Mouse (Mus musculus) kidney, embryonic 14.5 days (tissue): ENCODE results near the gene Ephb4. TPM values are rescaled to one million over a fixed set of nuclear protein-coding genes. Genes with fewer than 3 reads are reported as not detected.

Experiments used
- ATAC-seq: fragments of 200-750 bp; cut with Nextera tagmentation; 2 replicates; pipeline ENCODE4 v1.8.0; 2017; ENCODE audit warnings: moderate number of reproducible peaks, mild to moderate bottlenecking, moderate TSS enrichment, moderate library complexity; ENCODE audit not compliant: low FRiP score, low TSS enrichment
- H3K27ac ChIP-seq: fragments of 300-500 bp; sonication (generic); 2 replicates; pipeline ENCODE4 v1.5.1; 2014; ENCODE audit warnings: low read depth, mild to moderate bottlenecking, low read length, moderate library complexity, mixed read lengths
- H3K27me3 ChIP-seq: fragments of 300-500 bp; sonication (generic); 2 replicates; pipeline ENCODE4 v1.6.1; 2014; ENCODE audit warnings: mild to moderate bottlenecking, low read length; ENCODE audit not compliant: control insufficient read depth, insufficient read depth
- H3K36me3 ChIP-seq: fragments of 300-500 bp; sonication (generic); 2 replicates; pipeline ENCODE4 v1.6.1; 2014; ENCODE audit warnings: low read length, mixed read lengths; ENCODE audit not compliant: control insufficient read depth, insufficient read depth
- H3K4me1 ChIP-seq: fragments of 300-500 bp; sonication (generic); 2 replicates; pipeline ENCODE4 v1.6.1; 2014; ENCODE audit warnings: low read length, mixed read lengths; ENCODE audit not compliant: control insufficient read depth, insufficient read depth
- H3K4me2 ChIP-seq: fragments of 300-500 bp; sonication (generic); replicated peaks from 2 replicates; pipeline ENCODE4 v1.6.1; 2014; ENCODE audit warnings: low read depth, mild to moderate bottlenecking, low read length
- H3K4me3 ChIP-seq: fragments of 300-500 bp; sonication (generic); 2 replicates; pipeline ENCODE4 v1.5.1; 2014; ENCODE audit warnings: mild to moderate bottlenecking, low read length
- H3K9ac ChIP-seq: fragments of 300-500 bp; sonication (generic); 2 replicates; pipeline ENCODE4 v1.6.1; 2014; ENCODE audit warnings: low read depth, mild to moderate bottlenecking, low read length, moderate library complexity
- H3K9me3 ChIP-seq: fragments of 300-500 bp; sonication (generic); 2 replicates; pipeline ENCODE4 v1.6.1; 2016; ENCODE audit warnings: low read length; ENCODE audit not compliant: control insufficient read depth
- WGBS: fragments of 180-500 bp; shearing (Covaris S2); extraction: QIAGEN DNeasy Blood & Tissue Kit; methylation state at CpG from one replicate; pipeline ENCODE4 v1.1.7; 2014; 5-methylcytosine and 5-hydroxymethylcytosine counted together
- polyA plus RNA-seq: library from polyadenylated mRNA; unstranded; fragments of >200 nt; fragmentation: Nextera tagmentation; extraction: Ambion mirVana; gene quantifications from 2 replicates; pipeline ENCODE4 v1.2.1, GENCODE M21; 2014

The Ephb4 gene
- polyA plus RNA-seq: 30.9 and 58.9 TPM in 2 replicates

GRCm38 (mm10) chr5:137349384-137350204, at the start of gene Ephb4:
TSS of gene Ephb4 (plus strand) at chr5:137350109.
- H3K4me2 ChIP-seq: peak within 1 kb of the TSS; percentile 66
- WGBS: under 1% methylated on average over 32 of the region's 32 CpGs

GRCm38 (mm10) chr5:137301253-137301652, 48.7 kb upstream of the Ephb4 start:
- Histone ChIP-seq H3K9me3 (no peaks in the 10 kb centered on the region), H3K27ac (no peak overlapping the region), H3K4me2 (no peak overlapping the region), H3K4me1 (peaks cover 31% of the 10 kb centered on the region), H3K36me3 (peaks cover 93% of the 10 kb centered on the region), H3K27me3 (no peaks in the 10 kb centered on the region), H3K4me3 (no peak overlapping the region), H3K9ac (no peak overlapping the region)
- 89% methylated on average over 19 of the region's 21 CpGs for WGBS
- ATAC-seq: no peak

More at GRCm38 (mm10) chr5:137349384-137350204, at the start of gene Ephb4:
- peak; percentile 94 for ATAC-seq
- peaks cover 38% of the 10 kb centered on the region; the same call in 1 of the 2 replicates for H3K4me1 ChIP-seq
- peak within 1 kb of the TSS; percentile 87 for H3K4me3 ChIP-seq
- H3K36me3 ChIP-seq: peaks cover 12% of the 10 kb centered on the region
- H3K9ac ChIP-seq: peak within 1 kb of the TSS; percentile 96
- H3K27me3 ChIP-seq: no peaks in the 10 kb centered on the region
- no peaks in the 10 kb centered on the region for H3K9me3 ChIP-seq
- H3K27ac ChIP-seq: peak within 1 kb of the TSS; percentile 96

GRCm38 (mm10) chr5:137303609-137304008, 46.3 kb upstream of the Ephb4 start:
- H3K9ac ChIP-seq: no peak overlapping the region
- ATAC-seq: no peak
- H3K36me3 ChIP-seq: peaks cover 72% of the 10 kb centered on the region
- no peaks in the 10 kb centered on the region for H3K27me3 ChIP-seq
- H3K4me3 ChIP-seq: no peak overlapping the region
- H3K4me2 ChIP-seq: no peak overlapping the region
- H3K9me3 ChIP-seq: peaks cover 2% of the 10 kb centered on the region; the same call in 1 of the 2 replicates
- WGBS: 89% methylated on average over 4 of the region's 4 CpGs
- peaks cover 32% of the 10 kb centered on the region for H3K4me1 ChIP-seq
- no peak overlapping the region for H3K27ac ChIP-seq

- peaks cover 7% of the 10 kb centered on the region; the same call in 1 of the 2 replicates for H3K9me3 ChIP-seq
- no peak overlapping the region for H3K4me3 ChIP-seq
- H3K4me1 ChIP-seq: peaks cover 32% of the 10 kb centered on the region
- no peak overlapping the region for H3K4me2 ChIP-seq
- ATAC-seq: no peak
- peaks cover 72% of the 10 kb centered on the region for H3K36me3 ChIP-seq
- 74% methylated on average over 3 of the region's 3 CpGs for WGBS
- no peak overlapping the region for H3K27ac ChIP-seq
- H3K9ac ChIP-seq: no peak overlapping the region; the same call in 1 of the 2 replicates
- H3K27me3 ChIP-seq: no peaks in the 10 kb centered on the region
Measured at GRCm38 (mm10) chr5:137304165-137304564, 45.7 kb upstream of the Ephb4 start.

DNA sequence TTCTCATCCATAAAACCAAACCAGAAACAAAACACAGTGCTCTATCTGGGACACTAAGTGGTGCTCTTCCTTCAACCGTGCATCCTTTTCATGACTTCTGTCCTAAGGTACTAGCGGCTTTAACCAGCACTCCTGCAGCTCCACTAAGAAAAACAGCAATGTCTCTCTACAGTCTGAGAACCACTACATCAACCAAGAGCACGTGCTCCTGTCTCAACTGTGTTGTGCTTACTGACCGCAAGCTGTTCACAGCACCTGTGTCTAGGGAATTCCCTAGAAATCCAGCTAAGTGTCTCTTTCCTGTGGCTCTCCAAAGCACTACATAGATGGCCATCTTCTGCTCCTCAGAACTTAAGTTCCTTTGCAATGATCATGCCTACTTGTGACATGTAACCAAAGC, 45.1 kb upstream of the Ephb4 start:
- Histone ChIP-seq H3K9ac (no peak overlapping the region), H3K4me1 (peaks cover 32% of the 10 kb centered on the region), H3K9me3 (peaks cover 7% of the 10 kb centered on the region; the same call in 1 of the 2 replicates), H3K4me2 (peak overlapping the region; percentile 65; the same call in 1 of the 2 replicates), H3K27me3 (no peaks in the 10 kb centered on the region), H3K36me3 (peaks cover 72% of the 10 kb centered on the region), H3K4me3 (peak overlapping the region; percentile 10; the same call in 1 of the 2 replicates), H3K27ac (no peak overlapping the region)
- WGBS: 45% methylated on average over 4 of the region's 4 CpGs
- no peak for ATAC-seq

DNA sequence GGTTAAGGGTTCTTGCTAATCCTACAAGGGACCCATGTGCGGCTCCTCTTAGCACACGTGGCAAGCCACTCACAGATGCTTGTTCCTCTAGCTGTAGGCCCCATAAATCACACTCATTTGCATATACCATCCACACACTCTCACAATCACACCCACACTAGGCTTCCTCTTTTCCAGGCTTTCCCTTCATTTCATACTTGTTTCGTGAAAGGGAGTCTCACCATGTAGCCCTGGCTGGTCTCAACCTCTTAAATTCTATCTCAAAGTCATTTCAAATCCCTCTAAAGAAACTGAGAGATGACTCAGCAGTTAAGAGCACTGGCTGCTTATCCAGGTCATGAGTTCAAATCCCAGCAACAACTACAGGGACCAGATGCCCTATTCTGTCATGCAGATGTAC, 44.1 kb upstream of the Ephb4 start:
- ATAC-seq: no peak
- Histone ChIP-seq H3K4me3 (peak overlapping the region; percentile 85; the same call in 1 of the 2 replicates), H3K9ac (peak overlapping the region; percentile 96), H3K4me1 (peaks cover 32% of the 10 kb centered on the region), H3K36me3 (peaks cover 72% of the 10 kb centered on the region), H3K4me2 (peak overlapping the region; percentile 65), H3K27ac (no peak overlapping the region), H3K27me3 (no peaks in the 10 kb centered on the region), H3K9me3 (peaks cover 7% of the 10 kb centered on the region; the same call in 1 of the 2 replicates)
- 46% methylated on average over 3 of the region's 3 CpGs for WGBS

GRCm38 (mm10) chr5:137306439-137307005, 43.4 kb upstream of the Ephb4 start:
- H3K9ac ChIP-seq: peak overlapping the region; percentile 96
- H3K4me1 ChIP-seq: peaks cover 32% of the 10 kb centered on the region
- H3K4me2 ChIP-seq: peak overlapping the region; percentile 65
- H3K4me3 ChIP-seq: peak overlapping the region; percentile 85
- peaks cover 72% of the 10 kb centered on the region for H3K36me3 ChIP-seq
- H3K27me3 ChIP-seq: no peaks in the 10 kb centered on the region
- peaks cover 7% of the 10 kb centered on the region; the same call in 1 of the 2 replicates for H3K9me3 ChIP-seq
- ATAC-seq: no peak
- H3K27ac ChIP-seq: peak overlapping the region; percentile 92
- 16% methylated on average over 12 of the region's 12 CpGs for WGBS

- H3K36me3 ChIP-seq: peaks cover 70% of the 10 kb centered on the region
- peak within 1 kb of the TSS; percentile 96 for H3K9ac ChIP-seq
- peak within 1 kb of the TSS; percentile 65 for H3K4me2 ChIP-seq
- H3K27ac ChIP-seq: peak within 1 kb of the TSS; percentile 92
- peaks cover 7% of the 10 kb centered on the region; the same call in 1 of the 2 replicates for H3K9me3 ChIP-seq
- WGBS: under 1% methylated on average over 69 of the region's 72 CpGs
- peak; percentile 85 for ATAC-seq
- no peaks in the 10 kb centered on the region for H3K27me3 ChIP-seq
- H3K4me3 ChIP-seq: peak within 1 kb of the TSS; percentile 85
- peaks cover 37% of the 10 kb centered on the region for H3K4me1 ChIP-seq
Measured at GRCm38 (mm10) chr5:137307071-137307912, 42.6 kb upstream of the Ephb4 start, which contains the start of gene Srrt. TSS of gene Srrt (minus strand) at chr5:137307674.
